Mouse (Mus musculus) embryonic facial prominence, embryonic 12.5 days (tissue): ENCODE data around the gene Bgn. TPM values are rescaled to one million over a fixed set of nuclear protein-coding genes. Genes with fewer than 3 reads are reported as not detected.
A peak's percentile ranks its signal among the peaks of the same experiment; 100 is the strongest.

Experiments
- ATAC-seq: fragments of 200-750 bp; cut with Nextera tagmentation; 2 replicates; pipeline ENCODE4 v1.8.0; 2017; ENCODE audit not compliant: insufficient number of reproducible peaks, insufficient read depth, low FRiP score, low TSS enrichment
- H3K27ac ChIP-seq: fragments of 300-500 bp; sonication (generic); 2 replicates; pipeline ENCODE4 v1.5.1; 2016; ENCODE audit warnings: mild to moderate bottlenecking
- H3K27me3 ChIP-seq: fragments of 300-500 bp; sonication (generic); 2 replicates; pipeline ENCODE4 v1.6.1; 2016; ENCODE audit warnings: mild to moderate bottlenecking, moderate library complexity
- H3K36me3 ChIP-seq: fragments of 300-500 bp; sonication (generic); 2 replicates; pipeline ENCODE4 v1.6.1; 2016; ENCODE audit warnings: mild to moderate bottlenecking
- H3K4me1 ChIP-seq: fragments of 300-500 bp; sonication (generic); 2 replicates; pipeline ENCODE4 v1.6.1; 2016
- H3K4me2 ChIP-seq: fragments of 300-500 bp; sonication (generic); replicated peaks from 2 replicates; pipeline ENCODE4 v1.6.1; 2016; ENCODE audit warnings: mild to moderate bottlenecking, moderate library complexity
- H3K4me3 ChIP-seq: fragments of 300-500 bp; sonication (generic); 2 replicates; pipeline ENCODE4 v1.5.1; 2016; ENCODE audit warnings: mild to moderate bottlenecking
- H3K9ac ChIP-seq: fragments of 300-500 bp; sonication (generic); 2 replicates; pipeline ENCODE4 v1.6.1; 2016; ENCODE audit warnings: mild to moderate bottlenecking, moderate library complexity
- H3K9me3 ChIP-seq: fragments of 300-500 bp; sonication (generic); 2 replicates; pipeline ENCODE4 v1.6.1; 2016; ENCODE audit warnings: mild to moderate bottlenecking, moderate library complexity
- WGBS: fragments of 180-500 bp; shearing (Covaris S2); methylation state at CpG from one replicate; pipeline ENCODE4 v1.1.7; 2016; 5-methylcytosine and 5-hydroxymethylcytosine counted together
- polyA plus RNA-seq: library from polyadenylated mRNA; unstranded; fragments of >200 nt; fragmentation: Nextera tagmentation; extraction: Ambion mirVana; gene quantifications from 2 replicates; pipeline ENCODE4 v1.2.1, GENCODE M21; 2016

Bgn gene
- polyA plus RNA-seq, result 43.0 and 46.6 TPM in 2 replicates

DNA sequence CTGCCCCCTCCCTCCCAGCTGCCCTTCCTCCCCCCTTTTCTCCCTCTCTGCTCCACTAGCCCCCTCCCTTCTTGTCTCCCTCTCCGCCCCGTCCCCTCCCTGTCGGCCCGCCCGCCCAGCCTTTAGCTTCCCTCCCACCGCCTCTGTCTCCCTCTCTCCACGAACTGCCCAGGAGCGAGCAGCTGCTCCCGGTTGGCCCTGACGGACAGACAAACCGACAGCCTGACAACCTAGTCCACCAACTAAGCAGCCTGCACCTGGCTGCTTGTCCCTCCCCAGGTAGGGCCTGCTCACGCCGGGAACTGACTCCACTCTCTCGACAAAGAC, at the start of gene Bgn:
TSS of gene Bgn (plus strand) at position 119 of the 327 bp plus-strand sequence.
- Histone ChIP-seq H3K4me2 (peak within 1 kb of the TSS; percentile 56), H3K9ac (peak within 1 kb of the TSS; percentile 52), H3K36me3 (no peaks in the 10 kb centered on the region), H3K9me3 (no peaks in the 10 kb centered on the region), H3K27ac (peak within 1 kb of the TSS; percentile 57; the same call in 1 of the 2 replicates), H3K27me3 (peaks cover 4% of the 10 kb centered on the region), H3K4me1 (peaks cover 3% of the 10 kb centered on the region; the same call in 1 of the 2 replicates), H3K4me3 (peak within 1 kb of the TSS; percentile 39)
- no peak for ATAC-seq
- WGBS, result 31% methylated on average over 9 of the region's 14 CpGs

DNA sequence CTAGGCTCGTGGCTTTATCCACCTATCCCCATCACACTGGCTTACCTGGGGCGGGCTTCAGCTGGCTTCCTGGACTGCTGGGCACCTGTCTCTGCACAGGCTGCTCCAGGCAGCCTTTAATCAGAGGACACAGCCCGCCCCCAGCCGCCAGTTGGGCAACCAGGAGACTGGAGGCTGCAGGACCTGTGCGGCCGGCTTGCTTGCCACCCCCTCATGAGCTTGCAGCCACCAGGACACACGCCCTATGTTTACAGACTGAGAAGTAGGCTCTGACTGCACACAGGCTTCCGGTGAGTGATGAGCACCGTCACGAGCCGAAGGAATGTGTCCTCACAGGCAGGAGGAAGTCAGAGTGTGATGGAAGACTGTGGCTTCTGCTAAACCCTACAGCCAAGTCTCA, 48.1 kb upstream of the Bgn start, which contains the start of gene Trex2:
TSS of gene Trex2 (minus strand) at position 93 of the 400 bp plus-strand sequence.
- no peak within 1 kb of the TSS for H3K4me2 ChIP-seq
- no peaks in the 10 kb centered on the region for H3K27me3 ChIP-seq
- H3K36me3 ChIP-seq, result peaks cover 8% of the 10 kb centered on the region; the same call in 1 of the 2 replicates
- ATAC-seq, result no peak
- no peaks in the 10 kb centered on the region for H3K9me3 ChIP-seq
- H3K27ac ChIP-seq, result no peak within 1 kb of the TSS
- 81% methylated on average over 11 of the region's 11 CpGs for WGBS
- no peak within 1 kb of the TSS for H3K4me3 ChIP-seq
- no peak within 1 kb of the TSS for H3K9ac ChIP-seq
- H3K4me1 ChIP-seq, result no peaks in the 10 kb centered on the region

DNA sequence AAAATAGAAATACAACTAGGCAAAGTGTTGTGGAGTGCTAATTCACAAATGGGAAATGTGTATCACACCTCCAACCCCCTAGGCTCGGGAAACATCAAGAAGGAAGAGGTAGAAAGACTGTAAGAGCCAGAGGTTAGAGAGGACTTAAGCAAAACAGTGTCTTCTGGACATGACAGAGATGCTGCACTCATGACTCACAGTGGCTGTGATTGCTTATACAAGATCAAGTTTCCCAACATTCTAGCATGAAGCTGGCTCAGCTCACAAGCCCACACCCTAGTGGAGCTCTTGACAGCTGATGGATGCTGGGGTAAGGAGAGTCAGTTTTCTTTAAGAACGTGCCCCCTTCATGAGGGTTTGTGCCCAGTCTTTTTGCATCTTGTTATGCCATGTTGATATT, 42.0 kb upstream of the Bgn start:
- H3K4me3 ChIP-seq, result no peak overlapping the region
- 67% methylated on average over 2 of the region's 2 CpGs for WGBS
- peaks cover 6% of the 10 kb centered on the region; the same call in 1 of the 2 replicates for H3K36me3 ChIP-seq
- no peaks in the 10 kb centered on the region for H3K4me1 ChIP-seq
- H3K4me2 ChIP-seq, result no peak overlapping the region
- H3K27me3 ChIP-seq, result no peaks in the 10 kb centered on the region
- H3K9me3 ChIP-seq, result no peaks in the 10 kb centered on the region
- H3K27ac ChIP-seq, result no peak overlapping the region
- ATAC-seq, result no peak
- no peak overlapping the region for H3K9ac ChIP-seq

DNA sequence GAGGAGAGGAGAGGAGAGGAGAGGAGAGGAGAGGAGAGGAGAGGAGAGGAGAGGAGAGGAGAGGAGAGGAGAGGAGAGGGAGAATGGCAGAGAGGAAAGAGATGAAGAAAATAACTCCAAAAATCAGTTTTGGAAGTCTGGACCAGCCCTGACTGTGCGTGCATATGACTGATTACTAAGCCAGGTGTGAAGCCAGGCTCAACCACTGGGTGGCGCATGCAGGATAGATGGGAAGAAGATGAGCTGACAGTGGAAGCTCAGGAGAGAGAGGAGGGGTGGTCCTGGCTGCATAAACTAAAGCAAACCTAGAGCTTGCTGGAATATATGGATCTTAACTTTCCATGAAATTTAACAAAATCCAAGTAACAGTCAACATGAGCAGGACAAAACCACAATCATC, 31.5 kb upstream of the Bgn start:
- no peaks in the 10 kb centered on the region for H3K9me3 ChIP-seq
- no peaks in the 10 kb centered on the region for H3K27me3 ChIP-seq
- no peak for ATAC-seq
- no peak overlapping the region for H3K4me2 ChIP-seq
- H3K9ac ChIP-seq, result no peak overlapping the region
- 26% methylated on average over 2 of the region's 2 CpGs for WGBS
- peaks cover 6% of the 10 kb centered on the region; the same call in 1 of the 2 replicates for H3K36me3 ChIP-seq
- no peaks in the 10 kb centered on the region for H3K4me1 ChIP-seq
- H3K27ac ChIP-seq, result no peak overlapping the region
- H3K4me3 ChIP-seq, result no peak overlapping the region

DNA sequence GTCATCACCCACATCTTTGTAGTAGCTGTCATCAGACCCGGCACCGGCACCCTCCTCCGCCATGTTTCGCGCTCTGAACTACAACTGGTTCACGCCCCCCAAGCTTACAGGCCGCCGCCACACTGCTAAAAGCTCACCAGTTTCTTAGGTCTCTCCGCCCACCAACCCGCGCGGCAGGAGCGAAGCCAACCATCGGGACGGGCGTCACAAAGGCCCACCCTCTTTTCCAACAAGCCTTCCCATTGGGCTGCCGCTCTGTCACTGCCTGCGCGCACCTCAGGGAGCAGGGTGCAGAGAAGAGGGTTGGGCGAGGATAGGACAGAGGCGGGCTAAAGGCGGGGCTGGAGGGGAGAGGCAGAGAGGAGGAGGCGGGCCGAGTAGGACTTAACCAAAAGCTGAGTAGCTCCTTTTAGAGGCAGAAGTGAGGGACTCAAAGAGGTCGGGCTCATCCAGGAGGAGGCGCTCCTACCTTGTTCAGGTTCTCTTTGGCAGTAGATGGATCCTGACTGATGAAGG, 24.5 kb upstream of the Bgn start, which contains the start of gene Haus7:
TSS of gene Haus7 (minus strand) at position 168 of the 516 bp plus-strand sequence.
- 17% methylated on average over 26 of the region's 26 CpGs for WGBS
- H3K9ac ChIP-seq, result peak within 1 kb of the TSS; percentile 50

DNA sequence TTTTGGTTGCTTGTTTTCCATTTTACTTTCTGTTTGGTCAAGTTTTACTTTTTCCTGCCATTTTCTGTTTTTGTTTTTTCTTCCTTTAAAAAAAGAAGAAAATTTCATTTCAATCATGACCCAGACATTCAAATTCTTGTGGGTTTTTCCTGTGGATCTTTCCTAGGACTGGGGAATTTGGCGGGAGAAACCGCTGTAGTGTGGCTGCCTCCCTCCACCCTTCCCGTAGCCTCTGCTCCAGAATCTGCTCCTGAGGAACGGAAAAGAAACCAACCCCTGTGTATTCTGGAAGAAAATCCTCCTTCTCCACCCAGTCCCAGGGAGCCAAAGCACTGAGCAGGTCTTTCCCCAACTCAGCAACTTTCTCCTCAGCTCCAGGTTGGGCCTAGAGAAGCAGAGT, 22.6 kb upstream of the Bgn start:
- H3K27me3 ChIP-seq, result no peaks in the 10 kb centered on the region

More for the DNA sequence above, 24.5 kb upstream of the Bgn start, which contains the start of gene Haus7:
- Histone ChIP-seq H3K9me3 (no peaks in the 10 kb centered on the region), H3K27me3 (no peaks in the 10 kb centered on the region), H3K4me1 (0 out of 2 replicates have a peak, but pooled peaks cover 9% of the 10 kb centered on the region), H3K36me3 (no peaks in the 10 kb centered on the region), H3K4me2 (peak within 1 kb of the TSS; percentile 56), H3K4me3 (peak within 1 kb of the TSS; percentile 52), H3K27ac (no peak within 1 kb of the TSS)
- peak; percentile 100 for ATAC-seq

DNA sequence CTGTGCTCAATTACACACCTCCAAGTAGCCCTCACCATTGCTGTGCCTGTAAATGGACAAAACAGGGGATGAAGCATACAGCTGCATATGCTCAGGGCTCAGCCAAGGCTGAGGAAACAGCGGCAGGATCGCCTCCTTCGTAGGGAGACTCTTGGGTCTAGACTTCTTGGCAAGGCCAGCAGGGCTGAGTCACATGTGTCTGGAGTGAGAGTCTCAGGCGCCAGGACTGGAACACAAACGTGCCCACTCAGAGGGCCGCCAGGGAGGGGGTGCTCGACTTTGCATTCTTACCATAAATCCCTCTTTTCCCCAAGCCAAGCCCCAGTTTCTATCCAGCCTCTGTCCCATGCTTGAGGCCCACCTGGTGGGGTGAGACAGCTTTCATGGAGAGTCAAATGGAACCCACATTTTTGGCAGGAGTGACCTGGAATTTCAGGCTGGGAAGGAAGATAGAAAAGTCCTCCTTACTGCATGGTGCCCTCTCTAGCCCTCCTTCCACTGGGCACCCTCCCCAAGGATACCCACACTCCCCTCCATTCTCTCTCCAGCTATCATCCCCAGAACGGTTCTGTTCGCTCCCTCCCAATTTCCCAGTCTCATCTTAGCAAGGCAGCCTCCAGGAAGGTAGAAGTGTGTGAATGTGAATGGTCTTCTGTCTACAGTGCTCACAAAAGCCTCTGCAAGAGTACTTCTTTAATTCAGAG, 17.8 kb upstream of the Bgn start:
- WGBS, result 67% methylated on average over 9 of the region's 9 CpGs
- no peak overlapping the region for H3K4me3 ChIP-seq
- no peak for ATAC-seq
- H3K9me3 ChIP-seq, result no peaks in the 10 kb centered on the region
- no peaks in the 10 kb centered on the region for H3K36me3 ChIP-seq
- no peaks in the 10 kb centered on the region for H3K27me3 ChIP-seq
- H3K4me2 ChIP-seq, result no peak overlapping the region
- no peak overlapping the region for H3K9ac ChIP-seq
- H3K27ac ChIP-seq, result peak overlapping the region; percentile 93
- H3K4me1 ChIP-seq, result peaks cover 4% of the 10 kb centered on the region; the same call in 1 of the 2 replicates

More for the DNA sequence above, 22.6 kb upstream of the Bgn start:
- H3K4me2 ChIP-seq, result no peak overlapping the region
- no peak for ATAC-seq
- no peak overlapping the region for H3K4me3 ChIP-seq
- 0 out of 2 replicates have a peak, but pooled peaks cover 9% of the 10 kb centered on the region for H3K4me1 ChIP-seq
- no peak overlapping the region for H3K27ac ChIP-seq
- H3K9me3 ChIP-seq, result no peaks in the 10 kb centered on the region
- 72% methylated on average over 4 of the region's 4 CpGs for WGBS
- H3K9ac ChIP-seq, result no peak overlapping the region
- no peaks in the 10 kb centered on the region for H3K36me3 ChIP-seq

DNA sequence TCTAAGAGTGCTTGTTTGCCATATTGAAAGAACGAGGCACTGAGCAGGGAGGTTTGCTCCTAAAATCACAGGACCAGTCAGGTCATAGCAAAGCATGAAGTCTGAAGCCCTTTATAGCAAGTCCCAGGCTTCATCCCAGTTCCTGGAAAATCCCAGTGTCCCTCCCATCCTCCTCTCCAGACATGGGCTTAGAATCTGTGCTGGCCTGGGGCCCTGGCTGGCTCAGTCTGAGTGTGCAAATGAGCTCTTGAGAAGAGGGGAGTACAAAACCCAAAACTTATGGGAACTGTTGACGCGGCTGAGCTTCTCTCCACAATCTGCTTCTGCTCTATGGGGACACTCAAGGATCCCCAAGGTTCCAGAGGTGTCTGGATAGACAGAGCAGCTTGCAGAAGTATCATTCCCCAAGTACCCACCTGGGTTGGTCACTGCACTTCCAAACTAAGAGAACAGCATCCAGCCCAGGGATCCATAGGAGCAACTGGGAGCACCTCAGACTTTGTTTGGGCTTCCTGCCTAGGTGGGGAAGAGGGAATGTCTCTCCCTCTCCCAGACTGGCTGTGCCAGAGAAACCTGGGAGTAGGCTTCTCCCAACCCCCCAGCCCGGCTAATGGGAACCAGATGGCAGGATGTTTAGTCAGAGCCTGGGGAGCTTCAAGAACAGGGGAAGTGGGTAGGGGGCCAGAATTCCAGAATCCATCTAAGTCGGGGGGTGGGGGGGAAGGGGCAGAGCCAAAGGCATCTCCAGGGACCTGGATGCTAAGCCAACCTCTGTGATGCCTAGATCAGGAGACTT, 15.8 kb upstream of the Bgn start:
- H3K4me1 ChIP-seq, result peaks cover 4% of the 10 kb centered on the region; the same call in 1 of the 2 replicates
- peak; percentile 77 for ATAC-seq
- H3K27me3 ChIP-seq, result no peaks in the 10 kb centered on the region
- 21% methylated on average over 5 of the region's 5 CpGs for WGBS
- H3K4me3 ChIP-seq, result no peak overlapping the region
- 0 out of 2 replicates have a peak overlapping the region, but pooled peaks have one; percentile 13 for H3K4me2 ChIP-seq
- no peak overlapping the region for H3K9ac ChIP-seq
- H3K36me3 ChIP-seq, result no peaks in the 10 kb centered on the region
- peak overlapping the region; percentile 93 for H3K27ac ChIP-seq
- H3K9me3 ChIP-seq, result no peaks in the 10 kb centered on the region

DNA sequence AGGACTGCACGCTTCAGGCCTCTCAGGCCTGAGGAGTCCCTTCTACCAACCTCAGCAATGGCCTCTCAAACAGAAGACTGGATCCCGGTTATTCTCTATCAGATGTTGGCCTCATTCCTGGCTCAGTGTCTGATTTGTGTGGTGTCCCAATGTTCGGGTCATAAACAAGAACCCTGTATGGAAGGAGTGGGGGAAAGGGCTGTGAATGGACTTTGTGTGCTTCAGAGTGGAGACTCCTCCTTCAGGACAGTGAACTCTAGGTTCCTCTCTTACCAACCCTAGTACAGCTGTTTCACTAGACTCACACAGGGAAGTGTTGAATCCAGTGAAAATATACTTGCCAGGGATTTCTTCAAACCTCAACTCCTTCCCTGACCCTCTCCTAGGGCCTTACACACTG, 15.1 kb upstream of the Bgn start:
- peaks cover 4% of the 10 kb centered on the region; the same call in 1 of the 2 replicates for H3K4me1 ChIP-seq
- H3K9me3 ChIP-seq, result no peaks in the 10 kb centered on the region
- H3K4me3 ChIP-seq, result no peak overlapping the region
- no peak overlapping the region for H3K4me2 ChIP-seq
- H3K27ac ChIP-seq, result peak overlapping the region; percentile 93
- peak; percentile 23; the same call in 1 of the 2 replicates for ATAC-seq
- WGBS, result 51% methylated on average over 3 of the region's 3 CpGs
- H3K27me3 ChIP-seq, result no peaks in the 10 kb centered on the region
- H3K9ac ChIP-seq, result no peak overlapping the region
- no peaks in the 10 kb centered on the region for H3K36me3 ChIP-seq

DNA sequence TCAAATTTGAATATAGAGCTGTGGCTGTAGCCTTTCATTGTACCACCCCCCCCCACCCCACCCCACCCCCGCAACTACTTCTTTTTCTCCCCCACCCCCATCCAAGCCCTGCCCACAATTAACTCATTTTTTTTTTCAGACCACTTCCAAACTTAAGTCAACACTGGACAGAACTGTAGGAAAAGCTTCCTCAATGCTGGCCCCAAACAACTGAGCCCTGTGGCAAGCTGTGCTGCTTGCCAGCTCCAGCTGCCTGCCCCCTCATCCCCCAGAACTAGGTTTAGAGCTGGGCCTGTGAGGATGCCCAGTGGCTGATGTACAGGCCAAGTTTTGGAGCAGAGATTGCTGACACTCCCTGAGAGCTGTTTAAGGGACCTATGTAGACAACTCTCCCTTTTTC, 14.7 kb upstream of the Bgn start:
- WGBS, result 21% methylated on average over 1 of the region's 1 CpGs
- H3K4me2 ChIP-seq, result no peak overlapping the region
- H3K27ac ChIP-seq, result peak overlapping the region; percentile 93
- H3K9ac ChIP-seq, result no peak overlapping the region
- H3K27me3 ChIP-seq, result no peaks in the 10 kb centered on the region
- H3K4me3 ChIP-seq, result no peak overlapping the region
- ATAC-seq, result no peak
- H3K4me1 ChIP-seq, result peaks cover 4% of the 10 kb centered on the region; the same call in 1 of the 2 replicates
- H3K9me3 ChIP-seq, result no peaks in the 10 kb centered on the region
- no peaks in the 10 kb centered on the region for H3K36me3 ChIP-seq

DNA sequence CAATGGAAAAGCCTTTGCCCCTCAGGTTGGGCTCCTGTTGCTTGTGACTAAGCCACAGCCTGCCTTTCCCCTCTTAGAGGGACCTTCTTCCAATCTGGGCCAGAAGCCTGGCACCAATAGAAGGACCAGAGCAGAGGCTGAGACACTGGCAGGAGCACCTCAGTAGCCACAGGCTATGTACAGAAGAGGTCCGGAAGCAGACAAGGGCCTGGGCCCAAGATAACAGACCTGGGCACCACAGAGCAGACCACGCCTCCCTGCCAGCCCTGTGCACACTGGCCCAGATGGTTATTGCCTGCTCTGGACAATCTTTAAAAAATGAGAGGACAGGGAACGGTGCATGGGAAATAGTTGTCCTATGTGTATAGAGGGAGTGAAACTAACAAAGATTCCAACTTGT, 11.6 kb upstream of the Bgn start:
- no peak overlapping the region for H3K4me2 ChIP-seq
- no peaks in the 10 kb centered on the region for H3K27me3 ChIP-seq
- no peak overlapping the region for H3K9ac ChIP-seq
- no peaks in the 10 kb centered on the region for H3K36me3 ChIP-seq
- 94% methylated on average over 3 of the region's 3 CpGs for WGBS
- H3K4me3 ChIP-seq, result no peak overlapping the region
- H3K4me1 ChIP-seq, result peaks cover 20% of the 10 kb centered on the region; the same call in 1 of the 2 replicates
- H3K9me3 ChIP-seq, result no peaks in the 10 kb centered on the region
- ATAC-seq, result no peak
- H3K27ac ChIP-seq, result no peak overlapping the region
